Mouse (Mus musculus) stomach, embryonic 16.5 days (tissue): ENCODE measurements around the gene Bbs1. TPM values are rescaled to one million over a fixed set of nuclear protein-coding genes. Genes with fewer than 3 reads are reported as not detected.
"Not testable (repeated sequence)": the region's sequence is repeated elsewhere in the genome, so short reads cannot be mapped to it uniquely, and the experiment has no call there.

Experiments
- ATAC-seq: fragments of 200-750 bp; cut with Nextera tagmentation; 2 replicates; pipeline ENCODE4 v1.8.0; 2017; ENCODE audit warnings: moderate number of reproducible peaks, moderate TSS enrichment; ENCODE audit not compliant: insufficient read depth, low FRiP score
- H3K27ac ChIP-seq: fragments of 300-500 bp; sonication (generic); 2 replicates; pipeline ENCODE4 v1.5.1; 2014; ENCODE audit warnings: low read length
- H3K27me3 ChIP-seq: fragments of 300-500 bp; sonication (generic); 2 replicates; pipeline ENCODE4 v1.6.1; 2014; ENCODE audit warnings: low read length, control low read depth, mixed read lengths; ENCODE audit not compliant: control insufficient read depth, insufficient read depth
- H3K36me3 ChIP-seq: fragments of 300-500 bp; sonication (generic); 2 replicates; pipeline ENCODE4 v1.6.1; 2014; ENCODE audit warnings: low read length; ENCODE audit not compliant: control insufficient read depth, insufficient read depth
- H3K4me1 ChIP-seq: fragments of 300-500 bp; sonication (generic); 2 replicates; pipeline ENCODE4 v1.6.1; 2014; ENCODE audit warnings: low read length, control low read depth, mixed read lengths; ENCODE audit not compliant: control insufficient read depth, insufficient read depth
- H3K4me2 ChIP-seq: fragments of 300-500 bp; sonication (generic); 2 replicates; pipeline ENCODE4 v1.6.1; 2014; ENCODE audit warnings: low read depth, low read length, mixed read lengths
- H3K4me3 ChIP-seq: fragments of 300-500 bp; sonication (generic); replicated peaks from 2 replicates; pipeline ENCODE4 v1.5.1; 2014; ENCODE audit warnings: mild to moderate bottlenecking, low read length
- H3K9ac ChIP-seq: fragments of 300-500 bp; sonication (generic); 2 replicates; pipeline ENCODE4 v1.6.1; 2014; ENCODE audit warnings: low read length
- H3K9me3 ChIP-seq: fragments of 300-500 bp; sonication (generic); replicated peaks from 2 replicates; pipeline ENCODE4 v1.6.1; 2016; ENCODE audit warnings: low read length, control low read depth; ENCODE audit not compliant: control insufficient read depth
- WGBS: fragments of 180-500 bp; shearing (Covaris S2); extraction: QIAGEN DNeasy Blood & Tissue Kit; methylation state at CpG from one replicate; pipeline ENCODE4 v1.1.7; 2014; 5-methylcytosine and 5-hydroxymethylcytosine counted together
- polyA plus RNA-seq: library from polyadenylated mRNA; unstranded; fragments of >200 nt; fragmentation: Nextera tagmentation; extraction: Ambion mirVana; gene quantifications from 2 replicates; pipeline ENCODE4 v1.2.1, GENCODE M21; 2015

Gene Bbs1
- 2.8 and 3.6 TPM in 2 replicates for polyA plus RNA-seq

GRCm38 (mm10) chr19:4905979-4906794, at the start of gene Bbs1:
Gene Bbs1, minus strand, starts transcription at chr19:4906628.
- ATAC-seq, result peak; percentile 39; the same call in 1 of the 2 replicates
- Histone ChIP-seq H3K27ac (no peak within 1 kb of the TSS), H3K4me2 (peak within 1 kb of the TSS; percentile 66), H3K9ac (peak within 1 kb of the TSS; percentile 62), H3K9me3 (no peaks in the 10 kb centered on the region), H3K4me1 (peaks cover 3% of the 10 kb centered on the region; the same call in 1 of the 2 replicates), H3K36me3 (peaks cover 11% of the 10 kb centered on the region), H3K4me3 (peak within 1 kb of the TSS; percentile 67), H3K27me3 (no peaks in the 10 kb centered on the region)
- WGBS, result 8% methylated on average over 31 of the region's 31 CpGs

GRCm38 (mm10) chr19:4948641-4949040, 42.2 kb upstream of the Bbs1 start:
- not testable (repeated sequence) for H3K4me2 ChIP-seq, H3K9me3 ChIP-seq, ATAC-seq, H3K27me3 ChIP-seq, H3K27ac ChIP-seq, H3K4me1 ChIP-seq, H3K9ac ChIP-seq, H3K4me3 ChIP-seq, H3K36me3 ChIP-seq
- 77% methylated on average over 9 of the region's 9 CpGs for WGBS

GRCm38 (mm10) chr19:4945540-4945939, 39.1 kb upstream of the Bbs1 start:
- no peak overlapping the region for H3K4me2 ChIP-seq
- no peaks in the 10 kb centered on the region for H3K9me3 ChIP-seq
- H3K36me3 ChIP-seq, result no peaks in the 10 kb centered on the region
- H3K27me3 ChIP-seq, result no peaks in the 10 kb centered on the region
- ATAC-seq, result no peak
- H3K4me3 ChIP-seq, result no peak overlapping the region
- H3K4me1 ChIP-seq, result 0 out of 2 replicates have a peak, but pooled peaks cover 2% of the 10 kb centered on the region
- H3K27ac ChIP-seq, result no peak overlapping the region
- H3K9ac ChIP-seq, result no peak overlapping the region
- WGBS, result 49% methylated on average over 6 of the region's 6 CpGs

- 6% methylated on average over 13 of the region's 13 CpGs for WGBS
- peak overlapping the region; percentile 97 for H3K4me2 ChIP-seq
- peak overlapping the region; percentile 81 for H3K9ac ChIP-seq
- peak; percentile 69 for ATAC-seq
- H3K4me3 ChIP-seq, result peak overlapping the region; percentile 72
- H3K27ac ChIP-seq, result no peak overlapping the region
- H3K36me3 ChIP-seq, result no peaks in the 10 kb centered on the region
- H3K27me3 ChIP-seq, result no peaks in the 10 kb centered on the region
- H3K9me3 ChIP-seq, result no peaks in the 10 kb centered on the region
- 0 out of 2 replicates have a peak, but pooled peaks cover 2% of the 10 kb centered on the region for H3K4me1 ChIP-seq
Measured at GRCm38 (mm10) chr19:4943253-4943588, 36.8 kb upstream of the Bbs1 start.

GRCm38 (mm10) chr19:4942551-4943252, 36.3 kb upstream of the Bbs1 start, which contains the start of gene Peli3:
Gene Peli3, minus strand, starts transcription at chr19:4943127.
- WGBS, result 0% methylated on average over 55 of the region's 55 CpGs
- no peak within 1 kb of the TSS for H3K27ac ChIP-seq
- peak within 1 kb of the TSS; percentile 81 for H3K9ac ChIP-seq
- 0 out of 2 replicates have a peak, but pooled peaks cover 2% of the 10 kb centered on the region for H3K4me1 ChIP-seq
- no peaks in the 10 kb centered on the region for H3K36me3 ChIP-seq
- H3K4me2 ChIP-seq, result peak within 1 kb of the TSS; percentile 97
- no peaks in the 10 kb centered on the region for H3K27me3 ChIP-seq
- peak within 1 kb of the TSS; percentile 72 for H3K4me3 ChIP-seq
- peak; percentile 97 for ATAC-seq
- H3K9me3 ChIP-seq, result no peaks in the 10 kb centered on the region

GRCm38 (mm10) chr19:4937444-4938310, 31.2 kb upstream of the Bbs1 start:
- Histone ChIP-seq H3K9me3 (no peaks in the 10 kb centered on the region), H3K27me3 (no peaks in the 10 kb centered on the region), H3K4me3 (no peak overlapping the region), H3K27ac (no peak overlapping the region), H3K9ac (no peak overlapping the region), H3K36me3 (no peaks in the 10 kb centered on the region), H3K4me2 (no peak overlapping the region), H3K4me1 (0 out of 2 replicates have a peak, but pooled peaks cover 2% of the 10 kb centered on the region)
- no peak for ATAC-seq
- 87% methylated on average over 17 of the region's 17 CpGs for WGBS

GRCm38 (mm10) chr19:4936896-4937295, 30.5 kb upstream of the Bbs1 start:
- no peaks in the 10 kb centered on the region for H3K27me3 ChIP-seq
- ATAC-seq, result no peak
- H3K36me3 ChIP-seq, result no peaks in the 10 kb centered on the region
- 78% methylated on average over 2 of the region's 2 CpGs for WGBS
- no peak overlapping the region for H3K4me3 ChIP-seq
- H3K9me3 ChIP-seq, result no peaks in the 10 kb centered on the region
- H3K27ac ChIP-seq, result no peak overlapping the region
- no peak overlapping the region for H3K9ac ChIP-seq
- H3K4me1 ChIP-seq, result no peaks in the 10 kb centered on the region
- no peak overlapping the region for H3K4me2 ChIP-seq

GRCm38 (mm10) chr19:4928781-4929180, 22.4 kb upstream of the Bbs1 start:
- Histone ChIP-seq H3K27me3 (no peaks in the 10 kb centered on the region), H3K9me3 (no peaks in the 10 kb centered on the region), H3K9ac (peak overlapping the region; percentile 72), H3K36me3 (no peaks in the 10 kb centered on the region; the same call in 1 of the 2 replicates), H3K27ac (peak overlapping the region; percentile 81), H3K4me1 (peaks cover 16% of the 10 kb centered on the region), H3K4me3 (peak overlapping the region; percentile 78), H3K4me2 (peak overlapping the region; percentile 62)
- 64% methylated on average over 5 of the region's 5 CpGs for WGBS
- no peak for ATAC-seq
